ENCODE assay signal across 19 mouse cellular contexts in genomic region chr8:36322125-36322524, GRCm38 (mm10).
DNase-seq lines count a peak whose midpoint lies in the region; ATAC-seq and TF ChIP-seq lines count a peak whose summit lies in the region.
"Had no signal": no experiment of that assay in that cellular context is flagged by ENCODE, and none has a peak within 500 bp of the region (broad histone marks: within the 10 kb centered on the region; RNA-seq: fewer than 3 reads in every experiment).

No protein-coding gene starts in this region.

- DNase-seq in heart, adult 11 months: peak; percentile 85
- DNase-seq in thymus, postnatal 25 days: peak; percentile 12
- no peak for DNase-seq in thymus, adult 2 months
- peak; percentile 16 for DNase-seq in liver, postnatal 0 days
- no peak for DNase-seq in frontal cortex, postnatal 14 days (ENCODE audit: low spot score in 2 of 2)
- no peak for DNase-seq in spleen, adult 12 weeks (ENCODE audit: low spot score)
- DNase-seq: adrenal gland, postnatal 14 days; B cell, adult 2 months; cerebellum, adult 11-12 months; cerebellum, adult 9-10 months; cerebellum, postnatal 25 days; gastrocnemius, postnatal 14 days; heart, postnatal 36 days had no signal

- no peak overlapping the region for H3K4me3 ChIP-seq in heart, embryonic 12.5 days
- H3K4me3 ChIP-seq in thymus, adult 2 months (ENCODE audit: control insufficient read depth, insufficient read depth, low read length): no peak overlapping the region
- no peak overlapping the region for H3K4me3 ChIP-seq in liver, postnatal 0 days (ENCODE audit: low read depth, low read length)
- H3K4me3 ChIP-seq: embryonic facial prominence, embryonic 12.5 days; heart, embryonic 13.5 days had no signal

- TF ChIP-seq CTCF in thymus, adult 2 months (IDR thresholded peaks at IDR 0.05; ENCODE audit: borderline replicate concordance, control insufficient read depth, extremely low read depth, insufficient read depth, low read length, poor library complexity): no peak
- TF ChIP-seq CTCF in liver, postnatal 0 days (IDR thresholded peaks at IDR 0.05; ENCODE audit: low read depth): no peak

- TF ChIP-seq EP300 in liver, postnatal 0 days (IDR thresholded peaks at IDR 0.05; ENCODE audit: low read depth): no peak

- no peaks in the 10 kb centered on the region for H3K9me3 ChIP-seq in heart, embryonic 12.5 days (replicated peaks)
- H3K9me3 ChIP-seq in liver, postnatal 0 days (ENCODE audit: low read length): no peaks in the 10 kb centered on the region
- H3K9me3 ChIP-seq: embryonic facial prominence, embryonic 12.5 days; G1E; heart, embryonic 13.5 days had no signal

- no peaks in the 10 kb centered on the region for H3K27me3 ChIP-seq in heart, embryonic 12.5 days (replicated peaks)
- H3K27me3 ChIP-seq in thymus, adult 2 months (ENCODE audit: control insufficient read depth, insufficient read depth, low read length): no peaks in the 10 kb centered on the region
- H3K27me3 ChIP-seq in liver, postnatal 0 days (ENCODE audit: insufficient read depth, low read length): no peaks in the 10 kb centered on the region
- H3K27me3 ChIP-seq: embryonic facial prominence, embryonic 12.5 days; heart, embryonic 13.5 days had no signal

- no peak overlapping the region for H3K4me2 ChIP-seq in heart, embryonic 12.5 days
- no peak overlapping the region for H3K4me2 ChIP-seq in liver, postnatal 0 days (ENCODE audit: low read depth, low read length)
- H3K4me2 ChIP-seq: embryonic facial prominence, embryonic 12.5 days; heart, embryonic 13.5 days had no signal

- H3K4me1 ChIP-seq in heart, embryonic 12.5 days (replicated peaks): peaks cover 8% of the 10 kb centered on the region; the same call in 1 of the 2 replicates
- peaks cover 7% of the 10 kb centered on the region for H3K4me1 ChIP-seq in thymus, adult 2 months (replicated peaks; ENCODE audit: control insufficient read depth, insufficient read depth, low read length)
- no peaks in the 10 kb centered on the region for H3K4me1 ChIP-seq in liver, postnatal 0 days (ENCODE audit: insufficient read depth)
- H3K4me1 ChIP-seq: embryonic facial prominence, embryonic 12.5 days had no signal

- WGBS in heart, embryonic 12.5 days: 62% methylated on average over 8 of the region's 8 CpGs
- WGBS in thymus, adult 2 months: 77% methylated on average over 8 of the region's 8 CpGs
- 46% methylated on average over 8 of the region's 8 CpGs for WGBS in liver, postnatal 0 days (ENCODE audit: insufficient replicate concordance)

- H3K27ac ChIP-seq in heart, embryonic 12.5 days (ENCODE audit: poor library complexity, severe bottlenecking): no peak overlapping the region
- H3K27ac ChIP-seq in thymus, adult 2 months (ENCODE audit: control insufficient read depth, insufficient read depth, low read length): no peak overlapping the region
- H3K27ac ChIP-seq in liver, postnatal 0 days (ENCODE audit: low read depth): no peak overlapping the region
- H3K27ac ChIP-seq: embryonic facial prominence, embryonic 12.5 days; heart, embryonic 13.5 days had no signal

- no peak for ATAC-seq in heart, embryonic 12.5 days (ENCODE audit: insufficient number of reproducible peaks, low FRiP score)
- ATAC-seq in liver, postnatal 0 days: 0 out of 2 replicates have a peak, but pooled peaks have one; percentile 15
- ATAC-seq: CD4-positive, CD25-positive, alpha-beta regulatory T cell, adult 4 months; forebrain, embryonic 16.5 days had no signal

- no peaks in the 10 kb centered on the region for H3K36me3 ChIP-seq in heart, embryonic 12.5 days
- H3K36me3 ChIP-seq in thymus, adult 2 months (ENCODE audit: control insufficient read depth, insufficient read depth, low read length): no peaks in the 10 kb centered on the region
- no peaks in the 10 kb centered on the region for H3K36me3 ChIP-seq in liver, postnatal 0 days (replicated peaks; ENCODE audit: insufficient read depth, low read length)
- H3K36me3 ChIP-seq: embryonic facial prominence, embryonic 12.5 days; G1E; heart, embryonic 13.5 days had no signal

- no peak overlapping the region for H3K9ac ChIP-seq in heart, embryonic 12.5 days
- H3K9ac ChIP-seq in liver, postnatal 0 days (replicated peaks): no peak overlapping the region
- H3K9ac ChIP-seq: embryonic facial prominence, embryonic 12.5 days; heart, embryonic 13.5 days had no signal

- no peak for TF ChIP-seq POLR2A in thymus, adult 2 months (IDR thresholded peaks at IDR 0.05; ENCODE audit: control insufficient read depth, extremely low read depth, insufficient read depth, low read length, poor library complexity)

Comparison
In these comparisons a context has a peak if more than half of its experiments do, and no peak if none do; other contexts are left out.
1. DNase-seq: peak in heart, adult 11 months (single experiment), thymus, postnatal 25 days (single experiment) and liver, postnatal 0 days (single experiment); none in thymus, adult 2 months (single experiment), frontal cortex, postnatal 14 days (0 of 2) and spleen, adult 12 weeks (single experiment).